Mouse (Mus musculus) mouse embryonic stem cell (cell line): ENCODE results near the gene Dcun1d1.

Source experiments
- in situ Hi-C, 2 experiments: fragments of 300-500 bp; cut with MboI; formaldehyde crosslinking; loops; 1 replicate in 1 of 2; 3 replicates in 1 of 2; pipeline ENCODE4 v1.14.3; 2019 to 2020; ENCODE audit warnings: low sequenced_read_pairs in 2 of 2, low pct_unique_long_range_greater_than_20kb in 1 of 2, mixed read lengths in 1 of 2; ENCODE audit not compliant: unreplicated experiment in 1 of 2

Gene Dcun1d1

GRCm38 (mm10) chr3:35933405-35933777 lies 3.9 kb downstream of the Dcun1d1 start:
- in situ Hi-C loops, result no loop called here

GRCm38 (mm10) chr3:35932735-35933404 lies 4.4 kb downstream of the Dcun1d1 start:
- in situ Hi-C loops, result no loop called here

GRCm38 (mm10) chr3:35931896-35932727 lies 5.1 kb downstream of the Dcun1d1 start:
- in situ Hi-C loops, result no loop called here

- in situ Hi-C loops, result no loop called here
Measured at GRCm38 (mm10) chr3:35931359-35931758, 5.9 kb downstream of the Dcun1d1 start.

GRCm38 (mm10) chr3:35929831-35930230 lies 7.4 kb downstream of the Dcun1d1 start:
- in situ Hi-C loops, result no loop called here

- in situ Hi-C loops, result no loop called here
Measured at GRCm38 (mm10) chr3:35929406-35929805, 7.8 kb downstream of the Dcun1d1 start.

- in situ Hi-C loops, result no loop called here
Measured at GRCm38 (mm10) chr3:35925852-35926251, 11.4 kb downstream of the Dcun1d1 start.

GRCm38 (mm10) chr3:35924007-35924406 lies 13.2 kb downstream of the Dcun1d1 start:
- in situ Hi-C loops, result no loop called here

GRCm38 (mm10) chr3:35923495-35923894 lies 13.8 kb downstream of the Dcun1d1 start:
- in situ Hi-C loops, result no loop called here

GRCm38 (mm10) chr3:35922522-35922921 lies 14.7 kb downstream of the Dcun1d1 start:
- in situ Hi-C loops, result no loop called here

GRCm38 (mm10) chr3:35918229-35918628 lies 19.0 kb downstream of the Dcun1d1 start:
- in situ Hi-C loops, result no loop called here

GRCm38 (mm10) chr3:35908982-35909680 lies 28.1 kb downstream of the Dcun1d1 start:
- in situ Hi-C loops, result no loop called here

GRCm38 (mm10) chr3:35900555-35901204 lies 36.6 kb downstream of the Dcun1d1 start:
- in situ Hi-C loops, result no loop called here

GRCm38 (mm10) chr3:35899109-35899508 lies 38.1 kb downstream of the Dcun1d1 start:
- in situ Hi-C loops, result loop anchor here in 1 of 2 experiments (25.0 kb wide), 1 partner anchor 212 kb away; no protein-coding TSS in a partner anchor

GRCm38 (mm10) chr3:35897900-35898299 lies 39.3 kb downstream of the Dcun1d1 start:
- in situ Hi-C loops, result loop anchor here in 1 of 2 experiments (25.0 kb wide), 1 partner anchor 211 kb away; no protein-coding TSS in a partner anchor

GRCm38 (mm10) chr3:35893156-35893555 lies 44.1 kb downstream of the Dcun1d1 start:
- in situ Hi-C loops, result loop anchor here in 1 of 2 experiments (25.0 kb wide), 1 partner anchor 206 kb away; no protein-coding TSS in a partner anchor

GRCm38 (mm10) chr3:35891123-35891522 lies 46.1 kb downstream of the Dcun1d1 start:
- in situ Hi-C loops, result loop anchor here in 1 of 2 experiments (25.0 kb wide), 1 partner anchor 204 kb away; no protein-coding TSS in a partner anchor

GRCm38 (mm10) chr3:35889531-35889930 lies 47.7 kb downstream of the Dcun1d1 start:
- in situ Hi-C loops, result loop anchor here in 1 of 2 experiments (25.0 kb wide), 1 partner anchor 202 kb away; no protein-coding TSS in a partner anchor
